Mouse (Mus musculus): ENCODE results near the gene Gm49721.
"Not testable (repeated sequence)": the region's sequence is repeated elsewhere in the genome, so short reads cannot be mapped to it uniquely, and the experiment has no call there.

Gene Gm49721

DNA sequence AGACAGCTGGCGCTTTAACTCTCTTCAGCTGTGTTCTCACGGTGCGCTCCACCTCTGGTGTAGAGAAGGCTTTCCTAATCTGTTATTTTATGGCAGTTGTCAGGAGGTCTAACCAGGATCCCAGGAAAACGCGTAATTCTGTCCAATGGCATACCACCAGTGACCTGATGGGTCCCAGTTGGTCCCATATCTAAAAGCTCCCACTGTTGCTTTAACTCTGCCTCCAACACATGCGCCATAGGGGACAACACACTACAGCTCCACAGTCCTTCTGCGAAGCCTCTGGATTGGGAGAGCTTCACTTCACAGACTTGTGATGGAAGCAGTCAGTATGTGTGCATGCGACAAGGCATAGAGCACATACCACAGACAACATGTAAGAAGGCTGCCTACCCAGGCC lies 1.4 kb downstream of the Gm49721 start:
- DNase-seq (ENCODE audit: low spot score): not testable (repeated sequence)

DNA sequence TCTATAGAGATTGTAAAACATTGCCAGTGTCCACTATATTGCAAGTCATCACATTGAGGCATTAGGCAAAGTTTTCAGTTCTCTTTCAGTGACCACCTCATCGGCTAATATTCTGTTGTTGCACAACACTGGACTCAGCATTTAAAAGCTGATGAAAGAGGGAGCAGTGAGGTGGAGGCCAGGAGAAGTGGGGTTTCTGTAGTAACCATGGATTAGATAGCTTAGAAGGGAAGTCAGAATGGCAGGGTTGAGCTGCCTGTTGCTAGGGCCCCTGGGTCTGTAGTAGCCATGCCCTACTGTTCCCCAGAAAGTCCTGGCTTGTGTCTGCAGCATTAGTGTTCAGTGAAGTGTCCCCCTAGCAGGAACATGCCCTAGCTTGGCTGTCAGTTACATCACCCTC lies 7.4 kb downstream of the Gm49721 start:
- not testable (repeated sequence) for DNase-seq (ENCODE audit: low spot score)

DNA sequence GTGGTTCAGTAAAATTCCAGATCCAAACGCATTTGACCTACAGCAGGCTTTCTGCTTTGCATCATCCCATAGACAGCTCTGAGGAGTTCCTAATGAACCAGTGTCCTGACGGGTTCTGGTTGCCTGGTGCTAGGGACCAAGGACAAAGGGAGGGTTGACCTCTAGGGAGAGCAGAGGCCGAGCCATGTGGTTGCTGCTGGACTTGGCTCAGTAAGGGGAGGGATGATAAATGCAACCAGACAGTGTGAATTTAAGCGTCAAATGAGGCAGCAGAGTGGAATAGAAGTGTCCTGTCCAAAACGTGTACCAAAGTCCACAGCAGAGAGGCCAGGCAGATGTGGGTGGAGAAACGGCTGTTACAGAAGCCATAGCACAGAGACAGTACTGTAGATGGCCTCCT lies 16.8 kb downstream of the Gm49721 start:
- DNase-seq (ENCODE audit: low spot score): not testable (repeated sequence)

DNA sequence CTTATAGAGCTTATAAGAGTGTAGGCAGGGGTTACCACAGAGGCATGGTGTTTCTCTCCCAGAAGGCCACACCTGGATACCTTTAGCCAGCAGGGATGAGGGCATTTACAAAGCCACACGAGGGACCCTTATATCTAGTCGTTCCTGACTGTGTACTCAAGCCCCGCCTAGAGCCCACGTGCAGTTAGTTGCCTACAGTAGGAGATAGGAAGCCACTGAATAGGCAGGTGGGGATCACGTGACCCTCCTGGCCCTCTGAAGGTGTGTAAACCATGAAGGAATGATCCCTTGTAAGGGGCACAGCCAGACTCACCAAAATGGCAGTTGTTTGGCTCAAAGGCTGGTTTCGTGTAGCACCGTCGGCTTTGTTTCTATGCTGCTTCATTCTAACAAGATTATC lies 18.1 kb downstream of the Gm49721 start:
- DNase-seq (ENCODE audit: low spot score): not testable (repeated sequence)

DNA sequence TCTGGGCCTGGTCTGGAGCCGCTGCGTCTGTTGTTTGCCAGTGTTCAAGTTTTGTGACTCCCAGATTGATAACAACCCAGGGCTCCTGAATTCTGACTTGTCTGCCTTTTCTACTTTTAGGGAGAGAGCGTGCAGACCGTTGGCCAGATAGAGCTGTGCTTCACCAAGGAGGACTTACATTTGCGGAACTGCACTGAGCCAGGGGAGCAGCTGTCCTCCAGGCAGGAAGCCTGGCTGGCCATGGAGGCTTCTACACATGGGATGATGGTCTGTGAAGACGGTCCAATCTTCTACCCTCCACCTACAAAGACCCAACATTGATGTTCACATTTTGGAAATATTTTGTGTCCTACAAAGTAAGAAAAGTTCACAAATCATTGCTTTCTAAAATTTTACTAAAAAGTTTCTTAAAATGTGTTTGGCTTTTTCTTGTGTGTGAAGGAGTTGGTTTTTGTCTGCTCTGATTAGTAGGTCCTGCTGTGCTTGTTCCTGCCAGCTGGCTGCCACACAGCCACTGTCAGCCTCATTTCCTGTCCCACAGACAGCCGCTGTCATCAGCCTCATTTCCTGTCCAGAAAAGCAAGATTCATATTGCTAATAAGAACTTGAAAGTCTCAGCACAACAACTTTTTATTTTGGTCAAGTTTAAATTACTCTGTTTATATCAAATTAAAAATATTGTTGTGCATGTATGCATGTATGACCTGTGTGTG lies 19.2 kb downstream of the Gm49721 start:
- not testable (repeated sequence) for DNase-seq (ENCODE audit: low spot score)

DNA sequence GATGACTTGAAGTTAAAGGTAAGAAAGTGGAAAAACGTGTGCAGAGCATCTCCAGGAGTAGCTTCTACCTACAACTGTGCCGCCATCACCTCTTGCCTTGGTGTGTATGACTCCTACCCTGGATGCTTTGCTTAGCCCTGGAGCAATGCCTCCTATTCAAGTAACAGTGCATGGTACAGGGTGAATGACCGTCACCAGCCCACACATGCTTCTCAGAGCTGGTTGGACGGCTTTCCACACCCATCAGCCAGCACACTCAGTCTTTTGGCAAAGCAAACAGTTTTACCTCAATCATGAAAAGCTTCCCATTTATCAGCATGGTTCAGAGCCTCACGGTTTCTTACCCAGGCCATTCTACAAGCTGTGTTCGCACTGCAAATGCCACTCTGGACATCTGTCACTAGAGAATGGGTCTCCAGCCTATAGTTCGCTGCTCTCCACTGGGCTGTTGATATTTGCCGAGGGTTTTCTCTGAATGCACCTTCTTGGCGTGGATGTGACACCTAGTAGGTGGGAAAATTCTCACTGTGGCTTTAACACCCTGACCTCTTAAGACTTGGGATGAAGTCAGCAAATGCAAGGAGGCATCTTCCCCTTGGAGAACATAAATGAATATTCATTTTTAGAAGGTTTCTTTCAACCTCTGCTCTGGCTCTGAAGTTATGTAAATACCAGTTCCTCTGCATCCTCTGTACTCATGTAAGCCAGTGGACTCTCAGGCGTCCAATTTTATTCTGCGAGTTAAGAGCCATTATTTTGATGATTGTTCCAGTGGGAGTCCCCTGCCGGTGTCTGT lies 23.3 kb downstream of the Gm49721 start:
- not testable (repeated sequence) for DNase-seq (ENCODE audit: low spot score)

DNA sequence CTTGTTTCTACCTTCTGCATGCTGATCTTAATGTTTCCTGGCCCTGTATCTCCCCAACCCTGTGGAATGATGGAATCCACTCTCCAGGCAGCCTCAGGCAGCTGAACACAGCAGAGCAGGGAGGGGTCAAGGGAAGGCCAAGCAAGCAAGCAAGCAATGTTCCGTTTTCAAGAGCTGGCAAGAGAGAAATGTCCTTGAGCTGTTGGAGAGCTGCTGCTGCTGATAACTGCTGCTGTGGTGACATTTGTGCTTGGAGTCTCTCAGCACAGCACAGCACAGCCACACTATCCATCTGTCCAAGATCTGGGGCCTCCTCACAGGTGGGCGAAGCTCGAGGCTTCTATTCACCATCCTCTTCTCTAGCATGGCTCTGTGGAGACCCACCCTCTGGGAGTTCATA lies 24.7 kb downstream of the Gm49721 start:
- not testable (repeated sequence) for DNase-seq (ENCODE audit: low spot score)

DNA sequence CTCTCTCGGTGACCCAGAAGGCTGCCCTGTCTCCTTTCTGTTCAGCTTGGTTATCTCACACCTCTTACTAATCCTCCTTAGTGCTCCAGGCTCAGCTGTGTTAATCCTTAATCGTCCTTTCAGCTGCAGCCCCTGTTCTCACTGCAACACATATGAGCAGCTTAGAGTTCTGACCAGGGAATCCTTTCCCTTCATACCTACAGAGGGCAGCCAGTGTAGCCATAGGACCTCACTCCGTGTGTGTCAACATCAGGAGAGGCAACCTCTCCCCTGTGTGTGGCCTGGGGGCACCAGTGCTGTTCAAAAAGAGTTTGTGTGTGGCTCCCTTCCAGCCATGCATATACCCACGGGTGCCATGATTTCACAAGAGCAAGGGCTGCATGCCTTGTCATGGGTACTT lies 26.9 kb downstream of the Gm49721 start:
- DNase-seq (ENCODE audit: low spot score): not testable (repeated sequence)

DNA sequence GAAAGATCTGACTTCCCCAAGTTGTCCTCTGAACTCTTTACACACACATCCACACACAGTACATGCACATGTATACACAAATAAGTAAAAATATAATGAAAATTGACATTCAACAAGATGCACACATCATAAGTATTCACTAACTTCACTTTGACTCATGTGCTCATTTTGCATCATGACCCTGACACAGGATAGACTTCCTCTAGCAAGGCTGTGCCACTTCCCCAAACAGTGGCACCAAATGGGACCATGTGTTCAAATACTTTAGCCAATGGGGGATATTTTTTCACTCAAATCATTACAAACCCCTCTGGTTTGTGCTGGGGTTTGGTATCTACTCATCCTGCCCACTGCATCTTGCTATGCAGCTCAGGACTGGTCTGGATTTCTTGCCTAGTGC lies 30.2 kb downstream of the Gm49721 start:
- not testable (repeated sequence) for DNase-seq (ENCODE audit: low spot score)

DNA sequence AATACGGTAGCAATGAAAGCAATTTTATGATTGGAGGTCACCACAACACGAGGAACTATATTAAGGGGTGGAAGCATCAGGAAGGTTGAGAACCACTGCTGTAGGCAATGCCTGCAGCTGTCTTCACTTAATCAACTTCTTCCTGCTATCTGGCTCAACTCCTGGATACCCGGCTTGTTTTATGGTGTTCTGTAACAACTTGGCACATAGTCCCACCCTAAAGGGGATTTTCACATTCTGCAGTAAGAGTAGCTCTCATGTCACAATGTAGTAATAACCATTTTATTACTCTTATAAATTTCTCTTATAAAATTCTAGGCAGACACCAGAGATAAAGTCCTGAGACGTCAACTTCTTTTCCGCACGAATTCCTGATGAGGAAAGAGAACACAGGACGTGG lies 30.7 kb downstream of the Gm49721 start:
- DNase-seq (ENCODE audit: low spot score): not testable (repeated sequence)

DNA sequence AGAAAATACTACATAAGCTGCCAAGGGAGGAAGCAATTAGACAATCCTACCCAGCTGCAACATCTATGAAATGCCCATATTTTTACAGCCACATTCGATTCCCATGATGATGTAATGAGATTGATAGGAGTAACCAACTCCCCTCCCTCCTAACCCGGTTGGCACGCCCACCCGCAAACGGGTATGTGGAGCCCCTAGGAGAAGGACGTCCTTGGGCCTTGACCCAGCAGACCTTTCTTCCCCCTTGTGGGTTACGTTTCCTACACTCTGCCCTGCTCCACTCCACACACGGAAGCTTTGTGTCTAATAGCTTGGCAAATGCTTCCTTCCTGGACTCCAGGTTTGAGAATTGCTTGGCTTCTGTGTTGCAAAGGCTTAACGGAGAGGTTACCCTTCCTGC lies 31.2 kb downstream of the Gm49721 start:
- not testable (repeated sequence) for DNase-seq (ENCODE audit: low spot score)

DNA sequence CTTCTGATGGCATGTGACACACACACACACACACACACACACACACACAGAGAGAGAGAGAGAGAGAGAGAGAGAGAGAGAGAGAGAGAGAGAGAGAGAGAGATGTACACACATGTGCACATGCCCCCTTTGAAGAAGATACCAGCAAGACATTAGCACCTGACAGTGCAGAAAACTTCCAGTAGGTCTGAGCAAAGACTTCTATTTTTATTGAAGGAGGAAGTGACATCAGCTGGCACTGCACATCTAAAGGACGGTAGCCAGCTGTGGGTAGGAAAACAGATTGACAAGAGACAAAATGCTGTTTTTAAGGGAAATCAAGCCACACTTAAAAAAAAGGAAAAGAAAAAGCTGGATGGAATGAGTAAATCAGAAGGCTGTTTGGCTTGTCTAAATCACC lies 35.5 kb downstream of the Gm49721 start:
- not testable (repeated sequence) for DNase-seq (ENCODE audit: low spot score)

DNA sequence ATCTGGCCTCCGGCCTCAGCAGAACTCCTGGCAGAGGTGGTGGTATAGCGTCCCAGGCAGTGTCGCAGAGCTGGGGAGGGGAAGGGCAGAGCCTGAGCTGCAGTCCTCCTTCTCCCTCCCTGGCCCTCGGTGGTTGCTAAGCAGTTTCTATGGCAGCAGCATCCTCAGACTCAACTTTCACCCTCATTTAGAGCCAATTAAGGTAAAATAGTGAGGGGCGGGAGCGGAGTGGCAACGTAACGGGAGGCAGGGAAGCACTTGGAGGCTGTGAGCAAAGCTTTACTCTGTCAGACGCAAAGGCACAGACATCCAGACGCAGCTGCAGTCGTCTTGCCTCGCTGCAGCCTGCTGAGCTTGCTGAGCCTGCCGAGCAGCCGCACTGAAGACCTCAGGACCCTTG lies 46.6 kb downstream of the Gm49721 start, which contains the start of gene Gm1604a:
TSS of gene Gm1604a (plus strand) at position 312 of the 400 bp plus-strand sequence.
- DNase-seq (ENCODE audit: low spot score): not testable (repeated sequence)

DNA sequence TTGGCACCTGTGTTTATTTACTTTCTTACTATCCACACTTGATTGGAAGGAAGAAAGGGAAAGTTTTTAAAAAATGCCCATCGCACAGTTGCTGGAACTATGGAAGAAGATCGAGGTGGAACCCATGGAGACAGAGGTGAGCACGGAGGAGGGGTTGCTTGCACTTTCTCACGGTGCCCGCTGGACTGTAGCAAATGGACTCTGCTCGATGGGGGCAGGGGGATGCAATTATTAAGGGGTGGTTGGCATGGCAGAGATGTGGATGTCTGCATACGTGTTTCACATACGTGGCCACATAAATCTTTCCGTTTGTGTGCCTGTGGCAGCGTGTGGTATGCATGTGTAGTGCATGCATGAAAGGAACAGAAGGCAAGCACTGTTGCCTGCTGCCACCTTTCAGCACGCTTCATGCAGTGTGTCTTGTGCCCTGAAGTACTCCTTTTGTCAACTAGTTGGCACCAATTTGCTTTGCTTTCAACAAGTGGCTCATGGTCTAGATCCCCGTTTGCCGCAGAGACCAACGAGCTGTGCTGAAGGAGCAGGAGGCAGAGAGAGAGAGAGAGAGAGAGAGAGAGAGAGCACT lies 47.2 kb downstream of the Gm49721 start:
- DNase-seq (ENCODE audit: low spot score): not testable (repeated sequence)

DNA sequence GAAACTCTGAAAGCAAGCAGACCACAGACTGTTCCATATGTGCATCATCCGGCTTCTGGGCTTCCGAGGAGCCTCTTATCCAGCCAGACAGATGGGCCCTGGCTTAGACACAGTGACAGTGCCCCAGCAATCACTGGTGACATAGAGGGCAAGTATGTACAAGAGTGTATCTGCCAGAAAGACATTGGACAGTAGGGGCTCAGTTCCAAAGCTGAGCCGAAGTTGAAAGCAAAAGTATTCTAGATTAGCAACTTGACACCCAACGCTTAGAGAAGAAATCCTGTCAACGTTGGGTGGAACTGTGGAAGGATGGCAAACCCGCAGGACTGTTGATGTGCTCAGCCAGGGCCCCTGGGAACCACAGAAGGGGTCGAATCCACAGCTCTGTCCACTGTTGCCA lies 51.5 kb downstream of the Gm49721 start:
- not testable (repeated sequence) for DNase-seq (ENCODE audit: low spot score)

DNA sequence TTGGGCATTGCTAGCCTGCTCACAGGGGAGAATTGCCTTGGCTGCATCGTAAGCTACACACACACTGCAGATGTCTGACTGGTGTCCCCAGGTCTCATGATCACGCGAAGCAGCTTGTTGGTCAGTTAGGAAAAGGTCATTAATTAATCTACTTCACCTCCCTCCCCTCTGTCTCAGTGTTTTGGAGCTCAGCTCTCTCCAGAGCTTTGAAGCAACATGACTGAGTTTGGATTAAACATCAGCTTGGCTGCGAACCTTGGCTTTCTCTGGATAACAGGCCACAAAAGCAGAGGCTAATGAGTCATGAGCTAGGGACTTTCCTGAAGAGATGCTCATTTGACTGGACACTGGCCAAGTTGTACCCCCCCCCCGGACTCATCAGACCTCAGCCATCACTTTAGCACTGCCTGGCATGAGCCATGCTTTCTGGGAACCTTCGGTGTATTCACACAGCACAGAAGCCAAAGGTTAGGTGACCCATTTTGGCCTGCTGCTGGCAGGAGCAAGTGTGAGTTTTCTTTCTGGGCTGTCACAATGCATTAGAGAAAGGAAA lies 52.0 kb downstream of the Gm49721 start:
- DNase-seq (ENCODE audit: low spot score): not testable (repeated sequence)

DNA sequence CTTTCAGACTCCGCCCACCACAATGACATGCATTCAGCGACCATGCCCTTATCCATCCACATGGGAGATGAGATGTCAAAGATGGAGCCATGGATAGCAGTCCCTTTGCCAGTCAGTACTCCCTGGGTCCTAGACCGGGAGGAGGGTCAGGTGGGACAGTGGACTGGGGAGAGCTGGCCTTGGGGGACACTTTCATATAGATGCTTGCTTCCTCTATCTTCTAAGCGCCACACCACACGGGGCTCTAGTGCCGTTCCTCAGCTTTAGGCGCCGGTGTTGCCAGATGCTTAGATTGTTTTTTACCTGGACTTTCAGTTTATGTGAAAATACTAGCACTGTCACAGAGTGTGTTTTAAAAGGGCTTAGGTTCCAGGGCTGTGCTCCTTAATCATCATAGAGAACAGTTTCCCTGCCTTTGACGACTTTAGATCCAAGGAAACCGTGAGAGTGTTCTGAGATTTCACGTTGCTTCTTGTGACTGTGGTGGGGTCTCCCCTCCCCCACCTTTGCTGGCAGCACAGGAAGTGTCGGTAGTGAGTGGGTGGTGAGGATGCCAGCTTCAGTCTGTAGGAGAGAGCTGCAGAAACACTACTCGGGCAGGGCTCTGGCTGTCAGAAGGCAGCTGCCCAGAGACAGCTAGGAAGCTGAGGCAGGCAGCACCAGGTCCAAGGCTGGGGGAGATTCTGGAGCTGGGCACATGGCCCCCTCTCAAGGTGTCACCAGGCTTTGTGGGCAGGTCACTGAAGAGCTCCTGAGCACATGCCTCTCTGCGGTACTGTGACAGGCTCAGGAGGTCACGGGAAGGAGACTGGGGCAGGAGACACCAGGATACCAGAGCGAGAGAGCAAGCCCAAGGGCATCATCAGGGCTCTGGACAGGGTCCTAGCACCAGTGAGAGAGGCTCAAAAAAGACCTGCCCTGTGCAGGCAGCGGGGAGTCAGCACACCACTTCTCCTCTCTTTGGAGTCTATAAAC lies 54.8 kb downstream of the Gm49721 start:
- not testable (repeated sequence) for DNase-seq (ENCODE audit: low spot score)

DNA sequence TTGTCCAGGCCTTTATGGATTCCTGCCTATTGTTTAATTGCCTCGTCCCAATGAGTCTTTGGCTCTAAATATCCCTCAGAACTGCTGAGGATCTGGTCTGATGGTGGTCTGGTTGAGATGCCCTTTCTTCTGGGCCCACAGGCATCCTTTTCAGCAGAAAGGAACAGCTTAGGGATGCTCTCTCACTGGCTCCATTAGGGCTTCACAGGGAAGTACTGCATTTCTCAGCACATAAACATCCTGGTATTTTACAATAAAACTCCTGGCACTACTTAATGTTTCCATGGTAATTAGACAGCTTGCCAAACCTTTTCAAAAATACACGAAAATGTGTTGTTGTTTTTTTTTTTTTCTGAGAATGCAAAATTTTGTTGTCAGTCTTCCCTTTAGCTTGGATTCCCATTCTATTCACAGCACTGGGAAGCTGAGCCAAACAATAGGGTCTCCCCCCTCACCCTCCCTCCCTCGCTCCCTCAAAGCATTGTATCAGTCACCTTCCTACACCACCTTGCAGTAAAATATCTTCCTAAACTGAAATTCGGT lies 90.4 kb downstream of the Gm49721 start:
- not testable (repeated sequence) for DNase-seq (ENCODE audit: low spot score)

DNA sequence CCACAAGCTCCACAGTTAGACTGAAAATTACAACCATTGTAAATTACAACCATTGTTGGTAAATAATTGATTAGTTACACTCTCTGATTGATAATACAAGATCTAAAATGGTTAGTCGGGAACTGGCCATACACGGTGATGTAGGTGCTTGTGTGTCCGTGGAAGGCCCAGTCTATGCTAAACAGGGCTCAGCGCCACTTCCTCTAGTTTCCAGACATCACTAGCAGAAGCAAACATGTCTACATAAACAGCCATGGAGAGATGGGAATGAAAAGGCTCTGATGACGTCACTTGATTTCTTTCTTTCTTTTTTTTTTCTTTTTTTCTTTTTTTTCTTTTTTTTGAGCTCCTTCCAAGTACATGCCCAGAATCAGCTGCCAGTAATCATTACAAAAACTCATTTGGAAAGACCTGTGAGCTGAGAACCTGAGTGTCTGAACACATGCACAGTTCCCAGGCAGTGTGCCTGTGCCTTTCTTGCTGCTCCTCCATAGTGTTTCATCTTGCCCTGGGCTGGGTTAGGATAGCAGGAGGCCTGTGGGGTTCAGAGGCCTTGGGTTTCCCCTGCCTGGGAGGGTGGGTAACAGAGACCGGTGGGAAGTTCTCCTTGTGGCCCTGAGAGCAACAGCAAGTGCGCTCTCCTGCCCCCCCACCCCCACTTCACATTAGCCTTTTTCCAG lies 91.0 kb downstream of the Gm49721 start:
- not testable (repeated sequence) for DNase-seq (ENCODE audit: low spot score)

DNA sequence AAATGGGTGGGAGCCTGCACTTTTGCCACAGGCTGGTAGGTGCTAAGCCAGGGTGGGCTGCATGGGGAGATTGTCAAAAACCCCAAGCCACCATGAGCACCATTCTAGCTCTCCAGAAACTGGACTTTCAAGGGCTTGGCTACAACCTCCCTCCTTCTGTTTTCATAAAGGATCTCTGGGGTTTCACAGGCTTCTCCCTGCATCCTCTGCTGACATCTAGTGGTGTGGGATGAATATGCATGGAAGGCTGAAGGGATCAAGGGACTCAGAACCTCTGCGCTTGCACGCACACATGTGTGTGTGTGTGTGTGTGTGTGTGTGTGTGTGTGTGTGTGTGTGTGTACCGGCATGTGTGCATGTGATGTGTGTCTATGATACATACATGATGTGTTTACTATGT lies 95.8 kb downstream of the Gm49721 start:
- peak; percentile 23 for DNase-seq (ENCODE audit: low spot score)
